Mouse (Mus musculus): ENCODE measurements at regions not wholly inside any gene's neighbourhood (a gene's known extent, or its start where the extent isn't known, plus 50 kb on each side); places are given as distances from the start of the nearest gene placed in this dataset.
A peak's percentile ranks its signal among the peaks of the same experiment; 100 is the strongest.

DNA sequence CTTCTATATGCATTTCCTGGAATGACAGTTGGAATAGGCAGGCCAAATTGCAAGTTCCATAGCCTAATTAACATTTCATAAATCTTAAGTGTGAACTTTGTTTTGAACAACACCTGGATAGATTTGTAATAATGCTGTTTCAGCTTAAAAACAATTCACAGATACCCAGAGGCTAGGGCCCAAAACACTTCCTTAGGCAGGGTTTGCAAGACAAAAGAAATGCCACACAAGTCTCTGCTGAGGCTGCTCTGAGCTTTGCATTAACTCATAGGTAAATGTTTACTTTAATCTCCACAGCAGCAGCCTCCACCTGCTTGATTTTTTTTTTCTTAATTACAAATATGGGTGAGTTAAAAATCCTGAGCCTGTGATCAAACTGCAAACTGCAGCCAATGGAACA is 118.4 kb downstream of the Gnat3 start:
- no peak for DNase-seq (ENCODE audit: low spot score)

DNA sequence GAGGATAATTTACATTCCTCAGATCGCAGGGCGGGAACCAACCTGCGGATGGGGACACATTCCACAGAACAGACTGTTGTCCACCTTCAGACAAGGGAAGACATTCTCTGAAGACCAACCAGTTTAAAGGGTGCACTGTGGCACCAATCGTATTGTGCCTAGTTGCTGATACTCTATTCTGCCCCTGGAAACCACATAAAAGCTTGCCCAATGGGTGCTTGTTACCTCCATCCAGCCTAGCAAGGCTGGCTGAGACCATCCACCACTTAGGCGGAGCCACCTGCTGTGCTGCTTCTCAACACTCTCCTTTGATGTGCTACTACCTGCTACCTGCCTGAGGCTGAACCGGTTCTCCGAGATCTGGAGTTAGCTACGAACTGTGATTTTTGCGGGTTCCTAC is 119.9 kb downstream of the Gnat3 start:
- DNase-seq (ENCODE audit: low spot score) = no peak

DNA sequence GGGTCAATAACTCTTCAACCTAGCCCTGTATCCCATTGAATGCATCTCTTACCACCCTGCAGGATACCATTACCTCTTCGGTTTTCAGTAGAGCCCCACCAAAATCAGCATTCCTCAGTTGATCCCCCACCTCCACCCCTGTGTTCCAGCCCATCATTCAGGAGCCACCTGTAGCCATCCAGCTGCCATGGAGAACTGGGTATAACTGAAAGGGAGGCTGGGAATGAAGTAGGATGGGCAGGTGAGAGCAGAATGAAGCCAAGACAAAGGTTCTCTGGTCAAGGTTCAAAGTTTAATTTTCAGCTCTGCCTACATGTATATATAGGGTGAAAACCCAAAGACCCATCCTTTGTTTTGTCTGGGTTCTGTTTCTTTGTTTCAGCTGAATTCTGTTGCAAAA is 121.4 kb downstream of the Gnat3 start:
- no peak for DNase-seq (ENCODE audit: low spot score)

DNA sequence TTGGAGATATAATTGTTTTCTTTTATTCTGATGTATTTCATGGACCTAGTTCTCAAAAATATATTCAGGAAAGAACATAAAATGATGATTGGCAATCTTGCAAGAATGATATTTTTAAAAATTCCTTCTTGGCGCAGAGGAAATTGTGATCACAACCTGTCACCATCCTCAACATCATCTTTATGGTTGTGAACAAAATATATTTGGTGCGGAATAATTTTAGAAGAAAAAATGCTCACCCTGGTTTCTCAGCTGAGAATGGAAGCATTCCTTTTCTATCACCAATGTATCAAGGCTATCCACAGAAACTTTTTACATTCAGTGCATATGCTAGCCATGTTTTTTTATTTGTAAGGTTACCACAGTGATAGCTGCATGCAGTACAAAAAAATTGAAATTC is 123.1 kb downstream of the Gnat3 start:
- DNase-seq (ENCODE audit: low spot score) = no peak

DNA sequence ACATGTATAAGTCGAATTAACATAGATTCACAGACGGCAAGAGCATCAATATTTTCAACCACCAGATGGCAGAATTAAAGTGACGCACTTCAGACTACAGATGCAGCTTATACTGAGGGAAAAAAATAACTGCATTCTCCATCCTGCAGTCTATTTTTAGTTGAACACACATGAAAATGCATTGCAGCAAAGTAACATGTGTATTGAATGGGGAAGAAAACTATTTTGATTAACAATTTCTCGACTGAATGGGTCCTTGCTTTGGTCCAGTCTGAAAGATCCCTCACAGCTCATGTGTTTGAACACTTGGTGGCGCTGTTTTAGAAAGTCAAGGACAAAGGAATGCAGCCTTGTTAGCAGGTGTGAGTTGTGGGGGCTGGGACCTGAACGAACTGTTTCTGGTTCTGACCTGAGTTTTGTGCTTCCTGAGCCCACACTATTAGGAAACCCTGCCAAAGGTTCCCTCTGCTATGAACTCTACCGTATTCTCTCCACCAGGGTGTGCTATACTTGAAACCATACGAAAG is 125.6 kb downstream of the Gnat3 start:
- DNase-seq (ENCODE audit: low spot score) = peak; percentile 28

DNA sequence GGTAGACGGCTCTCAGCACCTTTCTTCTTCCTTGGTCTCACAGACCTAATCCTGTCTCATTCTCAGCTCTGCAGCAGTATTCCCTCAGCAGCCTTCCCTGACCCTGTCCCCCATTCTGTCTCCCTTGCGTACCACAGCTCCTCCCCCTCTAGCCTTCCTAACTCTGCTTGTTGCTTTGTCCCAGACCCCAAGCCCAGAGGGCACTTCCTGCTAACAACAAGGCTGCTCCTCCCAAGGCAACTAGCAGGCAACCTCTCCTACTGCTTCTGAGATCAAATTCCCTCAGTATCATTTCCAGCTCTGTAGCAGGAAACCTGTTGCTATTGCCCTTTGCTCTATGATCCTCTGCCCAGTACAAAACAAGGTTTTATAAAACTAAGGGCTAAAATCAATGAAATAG is 127.6 kb downstream of the Gnat3 start:
- no peak for DNase-seq (ENCODE audit: low spot score)

DNA sequence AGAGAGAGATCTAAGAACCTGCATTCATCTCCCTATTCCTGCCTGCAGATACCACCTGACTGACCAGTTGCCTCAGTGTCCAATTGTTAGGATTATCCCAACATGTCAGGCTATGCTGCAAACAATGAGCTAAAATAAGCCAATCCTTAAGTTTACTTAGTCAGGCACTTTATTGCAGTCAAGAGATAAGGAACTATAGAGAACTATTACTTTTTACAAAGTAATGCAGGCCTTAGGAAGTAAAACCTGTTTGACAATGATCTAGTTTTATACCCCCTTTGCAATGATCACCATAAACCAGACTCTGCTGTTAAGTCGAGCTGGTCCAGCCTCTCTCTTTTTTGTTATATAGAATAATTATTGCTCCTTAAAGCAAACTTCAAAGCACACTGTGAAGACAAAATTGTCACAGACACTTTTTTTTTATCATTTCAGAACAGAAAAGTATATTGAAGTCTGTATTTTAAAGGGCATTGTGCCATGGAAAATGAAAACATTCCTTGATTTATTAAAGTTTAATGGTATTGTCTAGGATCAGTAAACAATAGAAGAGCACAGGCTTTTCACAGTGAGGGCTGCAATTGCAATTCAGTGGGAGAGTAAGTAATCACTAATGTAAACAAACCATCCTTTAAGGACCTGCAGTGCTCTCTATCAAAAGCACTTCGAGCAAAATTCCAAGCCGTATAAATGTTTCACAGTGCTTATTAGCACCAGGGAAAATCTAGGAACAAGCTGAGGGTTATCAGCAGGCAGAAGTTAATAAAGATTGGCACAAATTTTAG is 152.7 kb downstream of the Gnat3 start:
- DNase-seq (ENCODE audit: low spot score) = no peak

DNA sequence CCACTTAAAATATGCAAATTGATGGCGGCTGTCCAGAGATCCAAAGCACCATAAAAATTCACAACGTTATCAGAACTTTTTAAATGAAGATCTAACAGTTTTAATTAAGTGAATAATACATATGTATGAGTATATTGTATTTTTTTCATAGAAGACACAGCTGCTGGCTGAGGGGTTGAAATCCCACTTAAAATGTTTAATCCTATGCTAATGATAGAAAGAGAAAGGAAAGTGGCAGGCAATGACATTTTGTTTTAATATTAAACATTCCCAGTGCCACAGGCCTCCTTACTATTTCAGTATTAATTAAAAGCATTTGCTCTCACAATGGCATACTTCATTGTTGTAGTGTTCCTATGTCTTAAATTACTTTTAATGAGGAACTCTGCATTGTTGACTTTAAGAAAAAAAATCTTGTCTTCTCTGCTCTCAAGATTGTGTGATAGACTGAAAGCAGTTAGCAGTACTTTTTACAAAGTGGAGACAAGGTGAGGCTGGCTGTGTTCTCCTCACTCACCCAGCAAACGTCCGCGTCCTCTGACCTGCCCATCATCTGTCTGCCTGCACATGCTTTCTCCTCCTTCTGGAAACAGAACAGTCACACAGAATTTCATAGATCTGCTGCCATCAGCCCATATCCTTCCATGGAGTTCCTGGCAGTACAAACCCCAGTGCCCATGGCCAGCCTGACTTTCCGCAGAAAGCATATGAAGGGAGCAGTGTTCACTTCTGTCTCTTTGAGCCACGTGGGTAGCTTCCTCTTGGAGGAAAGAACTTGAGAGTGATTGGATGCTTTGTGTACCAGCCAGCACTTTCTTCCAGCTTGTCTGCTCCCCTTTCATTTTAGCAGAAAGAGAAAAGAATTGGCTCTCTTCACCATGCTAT is 173.7 kb downstream of the Gnat3 start:
- no peak for DNase-seq (ENCODE audit: low spot score)

DNA sequence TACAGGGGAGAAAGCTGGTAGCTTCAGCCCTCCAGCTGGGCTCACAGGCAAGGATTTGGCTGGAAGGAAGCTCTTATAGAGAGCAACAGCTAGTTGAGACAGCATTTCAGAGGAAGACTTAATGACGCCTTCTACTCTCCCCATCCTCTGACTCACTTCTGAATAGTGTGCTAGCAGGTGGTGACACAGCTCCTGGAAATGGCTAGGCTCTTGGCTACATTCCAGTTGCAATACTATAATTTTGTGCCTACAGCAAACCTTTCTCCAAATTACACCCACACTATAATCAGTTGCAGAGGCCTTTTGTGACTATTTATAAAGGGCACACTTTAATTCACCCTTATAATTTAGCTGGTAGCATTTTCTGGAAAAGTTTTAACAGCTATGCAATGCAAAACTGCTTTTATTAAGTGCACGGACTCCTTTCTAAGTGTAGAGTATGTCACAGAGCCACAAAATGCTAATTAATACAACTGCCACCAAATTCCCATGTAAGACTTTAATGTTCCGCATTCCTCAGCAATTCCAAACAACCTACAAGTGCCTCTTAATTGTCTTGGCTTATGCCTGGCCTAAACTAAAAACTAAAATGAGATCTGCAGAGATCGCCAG is 175.2 kb downstream of the Gnat3 start:
- DNase-seq (ENCODE audit: low spot score) = no peak

DNA sequence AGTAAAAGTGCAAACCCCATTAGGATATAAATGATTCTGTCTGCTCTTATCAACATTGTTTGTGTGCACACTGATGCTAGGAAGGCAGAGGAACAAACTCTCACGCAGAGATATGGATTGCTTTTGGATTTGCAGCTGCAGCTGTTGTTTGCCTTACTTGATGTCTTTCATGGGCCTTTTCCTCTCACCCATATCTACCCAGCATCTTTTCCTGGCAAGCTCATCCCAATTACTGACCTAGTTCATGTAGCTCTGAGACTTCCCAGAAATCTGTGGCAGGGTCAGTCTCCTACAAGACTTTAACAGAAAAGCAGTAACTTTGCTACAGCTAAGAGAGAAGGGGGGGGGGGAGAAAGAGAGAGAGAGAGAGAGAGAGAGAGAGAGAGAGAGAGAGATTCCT is 189.9 kb downstream of the Gnat3 start:
- no peak for DNase-seq (ENCODE audit: low spot score)

DNA sequence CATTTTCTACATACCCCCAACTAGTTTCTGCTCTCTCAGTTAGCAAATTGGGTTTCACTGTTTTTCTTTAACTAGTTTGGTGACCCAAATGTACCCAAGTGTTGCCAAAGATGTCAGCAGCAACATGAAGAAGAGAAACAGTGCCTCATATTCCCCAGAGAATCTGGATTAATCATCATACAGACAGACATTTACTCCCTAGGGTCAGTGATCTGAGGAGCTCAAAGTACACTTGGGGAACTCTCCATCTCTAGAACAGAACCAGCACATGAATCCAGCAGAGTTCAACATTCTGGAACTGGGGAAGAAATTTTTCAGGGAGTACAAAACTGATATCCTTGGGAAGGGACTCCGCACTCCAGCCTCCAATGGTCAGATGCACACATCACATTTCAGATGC is 191.4 kb downstream of the Gnat3 start:
- DNase-seq (ENCODE audit: low spot score) = no peak

DNA sequence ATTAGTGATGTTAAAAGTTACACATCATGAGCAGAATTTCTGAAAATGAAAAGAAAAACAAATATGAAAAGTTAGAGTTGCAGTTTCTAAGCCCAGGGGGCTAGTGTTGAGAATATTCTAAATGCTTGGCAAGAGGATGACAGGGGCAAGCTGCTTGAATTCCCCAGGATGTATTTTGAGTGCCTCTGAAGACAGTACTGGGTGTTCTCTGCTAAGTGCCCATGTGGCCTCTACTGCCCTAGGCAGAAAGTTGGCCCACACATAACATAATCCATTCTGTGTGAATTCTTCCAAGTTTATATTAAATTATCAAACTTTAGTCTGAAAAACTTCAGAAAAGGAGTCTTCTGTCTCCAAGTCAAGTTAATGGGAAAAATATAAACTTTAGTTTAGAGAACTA is 196.6 kb downstream of the Gnai1 start:
- no peak for DNase-seq (ENCODE audit: low spot score)

DNA sequence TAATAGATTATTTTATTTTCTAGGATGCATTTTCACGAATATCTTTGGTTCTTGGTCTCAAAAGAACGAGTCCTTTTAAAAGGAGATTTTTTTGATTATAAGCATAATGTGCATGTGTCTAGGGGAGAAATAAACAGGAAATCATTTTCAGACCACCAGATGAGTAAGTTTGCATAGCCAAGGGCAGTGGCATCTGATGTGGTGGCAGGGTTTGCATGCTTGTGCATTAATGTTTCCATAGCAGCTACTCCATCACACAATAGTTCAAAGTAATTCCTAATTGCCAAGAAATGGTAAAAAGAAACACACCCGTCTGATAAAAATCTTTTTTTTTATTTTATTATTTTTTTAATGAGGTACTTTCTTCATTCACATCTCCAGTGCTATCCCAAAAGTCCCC is 182.3 kb downstream of the Gnai1 start:
- no peak for DNase-seq (ENCODE audit: low spot score)

DNA sequence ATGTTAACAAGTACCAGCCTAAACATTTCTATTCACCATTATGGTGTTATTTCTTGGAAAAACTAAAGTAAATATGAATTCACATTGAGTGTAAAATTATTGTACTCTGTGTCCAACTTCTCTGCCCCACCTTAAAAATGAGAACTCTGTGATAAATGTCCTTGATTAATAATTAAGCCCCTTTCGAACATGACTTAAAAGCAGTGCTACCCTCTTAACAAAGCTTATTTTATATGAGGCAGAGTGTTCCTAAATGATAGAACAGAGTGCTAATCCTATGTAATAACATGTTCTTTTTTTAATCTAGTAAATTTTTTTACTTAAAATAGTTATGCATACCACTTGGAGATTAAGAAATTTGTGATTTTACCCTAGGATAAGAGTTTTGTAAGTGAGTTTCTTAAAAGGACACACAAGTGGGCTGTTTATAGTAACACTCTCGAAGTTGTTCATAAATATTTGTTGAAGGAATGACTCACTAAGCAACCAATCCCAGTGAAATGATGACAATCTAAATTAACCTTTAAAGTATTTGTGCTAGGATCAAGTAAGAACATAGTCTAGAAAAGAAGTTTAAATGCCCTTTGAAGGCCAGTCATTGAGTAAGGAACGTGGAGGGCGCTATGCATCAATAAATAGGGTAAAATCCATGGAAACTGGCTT is 148.6 kb downstream of the Gnai1 start:
- DNase-seq (ENCODE audit: low spot score) = no peak
